Mouse (Mus musculus): ENCODE data around the gene Zfhx3.

Gene Zfhx3

DNA sequence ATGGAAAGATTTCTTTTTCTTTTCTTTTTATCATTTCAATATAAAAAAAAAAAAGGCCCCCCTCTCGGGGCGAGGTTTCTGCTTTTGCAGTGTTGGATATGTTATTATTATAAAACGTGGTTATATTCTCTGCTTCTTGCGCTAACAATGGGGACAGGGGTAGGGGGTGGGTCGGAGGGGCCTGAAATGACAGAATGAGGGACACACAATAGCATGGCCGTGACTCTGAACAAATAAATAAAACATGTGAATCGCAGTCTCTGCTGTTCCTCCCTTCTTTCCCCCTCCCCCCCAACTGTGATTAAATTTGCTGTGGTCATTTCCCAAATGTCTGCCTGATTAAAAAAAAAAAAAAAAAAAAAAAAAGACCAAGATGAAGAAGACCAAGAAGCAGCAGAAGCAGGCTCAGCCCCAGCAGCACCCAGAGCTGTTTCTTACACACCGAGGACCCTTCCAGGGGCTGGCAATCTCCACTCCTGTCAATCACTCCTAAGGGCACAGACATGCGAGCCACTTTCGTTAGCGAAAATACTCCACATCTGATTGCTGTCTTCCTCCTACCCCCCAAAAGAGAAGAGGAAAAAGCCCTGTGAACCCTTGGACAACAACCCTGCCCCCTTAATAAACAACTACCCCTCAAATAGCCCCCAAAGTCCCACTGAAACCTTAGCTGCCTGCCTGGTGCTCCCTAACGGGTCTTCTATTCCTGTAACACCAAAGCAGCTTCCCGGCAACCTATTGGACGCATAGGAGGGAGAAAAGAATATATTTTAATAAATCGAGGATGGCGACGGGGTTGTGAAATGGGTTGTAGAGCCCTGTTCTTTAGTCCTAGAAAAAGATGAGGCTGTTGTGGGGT is 302.4 kb downstream of the Zfhx3 start:
- DNase-seq, result no peak

DNA sequence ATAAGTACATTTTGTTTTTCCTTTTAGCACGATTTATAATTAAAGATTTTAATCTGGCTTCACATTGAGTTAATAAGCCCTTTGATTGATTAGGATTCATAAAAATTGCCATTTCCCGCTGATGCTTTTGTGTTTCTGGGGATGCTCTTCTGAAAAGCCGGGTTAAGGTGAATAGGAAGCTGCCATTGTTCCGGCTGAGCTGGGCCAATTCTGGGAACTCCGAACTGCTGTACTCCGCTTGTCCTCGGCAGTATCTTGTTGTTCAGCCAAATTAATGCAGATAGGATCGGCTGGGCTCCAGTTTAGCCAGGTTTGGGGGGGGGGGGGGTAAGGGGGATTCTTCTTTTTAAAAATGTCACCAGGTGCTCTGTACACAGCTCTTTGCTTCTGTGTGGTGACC is 303.1 kb downstream of the Zfhx3 start:
- DNase-seq, result no peak

DNA sequence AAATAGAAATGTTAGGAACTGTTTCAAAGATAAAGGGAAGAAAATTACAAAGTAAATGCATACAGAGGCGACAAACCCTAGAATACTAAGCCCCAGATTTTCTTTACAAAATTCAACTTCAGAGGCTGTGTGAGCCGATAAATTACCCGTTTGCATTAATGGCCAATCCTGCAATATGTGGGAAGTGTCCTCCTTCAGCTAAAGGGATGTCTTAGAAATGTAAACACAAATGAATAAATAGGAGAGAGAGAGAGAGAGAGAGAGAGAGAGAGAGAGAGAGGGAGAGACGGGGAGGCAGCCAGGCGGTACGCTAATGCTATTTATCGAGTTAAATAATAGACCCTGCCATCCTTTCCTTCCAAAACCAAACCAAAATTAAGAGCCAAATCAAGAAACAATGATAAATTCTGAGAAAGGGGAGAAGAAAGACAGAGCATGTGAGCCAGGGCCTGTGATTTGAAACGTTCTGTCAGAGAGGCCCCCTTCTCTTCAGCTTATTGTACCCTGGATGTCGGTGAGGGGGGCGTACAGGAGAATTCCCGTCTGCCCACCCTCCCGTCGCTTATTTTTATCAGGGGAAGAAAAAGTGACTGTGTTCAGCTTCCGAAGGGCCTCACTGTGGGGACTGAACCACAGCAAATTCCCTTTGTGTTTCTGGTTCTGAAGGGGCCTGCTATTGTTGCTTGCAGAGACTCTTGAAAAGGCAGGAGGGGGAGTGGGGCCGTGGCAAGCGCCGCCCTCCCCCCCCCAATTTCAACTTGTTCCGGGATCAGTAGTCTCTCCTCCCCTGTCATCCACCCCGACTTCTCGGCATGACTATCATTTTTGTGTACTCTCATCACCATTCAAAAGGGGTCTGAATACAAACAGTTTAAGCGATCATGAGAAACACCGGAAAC is 303.8 kb downstream of the Zfhx3 start:
- no peak for DNase-seq

DNA sequence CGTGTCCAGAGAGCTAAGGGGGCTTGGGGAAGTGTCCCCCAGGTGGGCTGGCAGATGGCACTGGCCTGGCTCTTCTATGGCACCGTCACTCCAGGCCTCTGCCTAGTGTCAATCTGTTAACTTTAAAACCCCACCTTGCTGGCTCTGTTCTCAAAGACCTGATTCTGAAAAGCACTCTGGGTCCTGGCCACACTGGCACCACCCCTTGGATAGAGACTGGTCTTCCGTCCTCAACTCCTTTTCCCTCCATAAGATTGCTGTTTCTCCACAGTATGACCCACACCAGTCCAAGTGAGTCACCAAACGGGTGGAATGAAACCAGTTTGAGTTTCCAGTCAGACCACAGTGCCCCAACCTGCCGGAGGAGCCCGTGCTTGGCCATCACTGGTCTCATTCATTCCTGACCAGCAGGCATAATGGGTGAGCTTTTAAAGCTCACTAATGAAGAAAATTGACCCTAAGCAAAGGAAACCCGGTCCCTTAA is 304.5 kb downstream of the Zfhx3 start:
- no peak for DNase-seq

DNA sequence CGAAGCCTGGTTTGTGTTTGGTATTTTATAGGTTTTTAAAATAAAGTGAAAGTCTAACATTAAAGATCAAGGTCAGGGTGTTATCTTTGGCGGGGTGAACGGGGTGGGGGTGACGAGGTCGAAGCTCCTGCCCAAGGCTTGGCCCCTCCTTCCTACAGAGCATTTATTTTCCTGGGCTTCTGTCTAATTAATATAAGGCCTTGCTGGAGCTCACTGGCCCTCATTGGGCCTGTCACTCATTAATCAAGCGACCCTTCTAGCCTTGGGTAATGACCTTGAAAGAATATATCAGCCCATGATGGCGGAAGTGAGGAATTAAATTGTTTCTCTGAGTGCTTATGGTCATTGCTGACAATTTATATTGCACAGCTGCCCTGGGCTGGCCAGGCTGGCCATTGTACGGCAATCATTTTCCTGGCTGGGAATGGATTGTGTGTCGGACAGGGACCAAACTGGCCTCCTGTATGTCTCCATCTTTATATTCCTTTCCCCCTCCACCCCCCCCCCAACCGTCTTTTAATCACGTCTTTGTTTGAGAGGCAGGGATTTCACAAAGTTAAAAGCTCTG is 322.2 kb downstream of the Zfhx3 start:
- DNase-seq, result no peak

DNA sequence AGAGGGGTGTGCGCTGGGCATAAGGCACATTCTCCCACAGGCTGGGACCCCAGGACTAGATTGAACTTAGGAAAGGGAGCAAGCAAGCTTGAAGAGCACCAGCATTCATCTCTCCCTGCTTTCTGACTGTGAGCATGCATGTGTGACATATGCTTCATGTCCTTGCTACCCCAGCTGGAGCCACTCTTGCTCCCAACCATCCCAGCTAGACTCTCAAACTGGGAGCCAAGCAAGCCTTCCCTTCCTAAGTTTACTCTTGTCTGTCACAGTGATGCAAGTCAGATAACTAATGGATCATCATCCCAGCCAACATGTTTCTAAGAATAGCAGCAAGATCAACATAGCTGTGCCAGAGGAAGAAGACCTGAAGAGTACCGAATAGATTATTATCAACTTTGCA is 335.5 kb downstream of the Zfhx3 start:
- no peak for DNase-seq

DNA sequence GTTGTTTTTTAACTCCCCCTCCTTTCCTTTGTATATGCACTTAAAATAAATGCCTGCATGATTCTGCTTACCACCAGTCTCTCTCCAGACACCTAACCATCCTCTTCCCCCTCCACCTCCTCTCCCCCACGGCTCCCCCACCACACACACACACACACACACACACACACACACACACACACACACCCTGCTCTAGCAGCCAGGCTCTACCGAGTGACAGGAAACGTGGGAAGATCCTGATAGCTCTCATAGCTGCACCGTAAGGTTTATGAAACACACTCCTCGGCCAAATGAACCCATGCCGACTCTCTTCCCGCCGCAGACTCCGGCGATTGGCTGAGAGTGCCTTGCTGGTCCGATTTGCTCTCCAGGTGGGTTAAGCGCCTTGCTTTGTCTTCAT is 339.5 kb downstream of the Zfhx3 start:
- no peak for DNase-seq

DNA sequence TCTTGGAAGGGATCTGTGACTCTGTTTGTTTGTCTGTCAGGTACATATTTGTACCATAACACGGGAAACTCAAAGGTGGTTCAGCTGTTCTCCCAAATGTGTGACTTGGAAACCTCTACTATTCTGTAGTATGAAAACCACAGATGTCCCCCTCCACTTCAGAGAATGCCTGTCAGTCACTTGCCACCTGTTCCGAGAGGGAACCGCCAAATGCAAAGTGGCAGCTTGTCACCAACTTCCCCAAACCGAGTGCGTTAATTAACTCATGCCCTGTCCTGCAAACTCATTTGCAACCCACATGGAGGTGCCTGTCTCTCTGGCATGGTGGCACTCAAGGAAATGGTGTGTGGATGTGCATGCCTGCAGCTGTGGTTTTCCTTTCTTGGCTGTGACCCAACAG is 343.7 kb downstream of the Zfhx3 start:
- no peak for DNase-seq

DNA sequence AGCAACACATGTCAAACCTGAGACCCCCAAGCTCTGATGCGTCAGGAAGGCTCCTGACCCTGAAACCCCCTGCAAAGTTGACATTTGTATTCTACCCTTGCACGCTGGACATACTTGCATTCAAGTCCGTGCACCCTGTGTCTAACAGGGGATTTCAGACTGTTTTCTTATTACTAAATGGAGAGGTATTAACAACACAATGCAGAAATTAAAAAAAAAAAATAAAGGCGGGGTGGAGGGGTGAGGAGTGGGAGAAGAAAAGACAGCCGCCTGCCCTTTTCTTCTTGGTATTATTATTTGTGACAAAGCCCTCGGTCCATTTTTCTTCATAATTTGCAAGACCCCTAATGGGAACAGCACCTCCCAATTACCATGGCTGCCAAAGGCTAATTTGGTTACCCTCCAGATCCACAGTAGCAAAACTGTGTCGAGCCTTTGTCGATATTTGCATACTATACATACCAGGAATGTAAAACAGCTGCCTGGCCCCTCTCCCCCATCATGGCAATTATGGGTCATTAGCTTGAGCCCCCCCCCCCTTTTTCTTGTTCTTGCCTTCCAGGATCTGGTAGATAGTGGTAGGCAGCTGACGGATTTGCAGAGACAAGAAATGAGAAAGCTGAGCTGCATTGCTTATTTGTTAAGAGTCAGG is 358.6 kb downstream of the Zfhx3 start:
- no peak for DNase-seq

DNA sequence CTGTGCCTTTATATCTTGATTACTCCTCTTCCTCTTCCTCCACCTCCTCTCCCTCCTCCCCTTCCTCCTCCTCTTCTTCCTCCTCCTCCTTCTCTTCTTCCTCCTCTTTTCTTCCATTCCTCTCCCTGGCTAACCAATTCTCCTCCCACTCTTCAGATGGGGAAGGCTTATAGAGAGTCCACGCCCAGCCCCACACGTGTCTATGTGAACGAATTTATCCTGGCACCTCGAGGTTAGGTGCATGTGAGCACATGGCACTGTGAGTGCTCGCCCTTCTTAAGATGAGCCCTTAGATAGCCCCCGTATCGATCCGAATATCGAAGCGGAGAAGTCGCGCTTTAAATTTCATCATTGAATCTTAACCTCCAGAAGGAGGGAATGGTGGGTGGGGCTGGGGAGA is 359.2 kb downstream of the Zfhx3 start:
- DNase-seq, result no peak

DNA sequence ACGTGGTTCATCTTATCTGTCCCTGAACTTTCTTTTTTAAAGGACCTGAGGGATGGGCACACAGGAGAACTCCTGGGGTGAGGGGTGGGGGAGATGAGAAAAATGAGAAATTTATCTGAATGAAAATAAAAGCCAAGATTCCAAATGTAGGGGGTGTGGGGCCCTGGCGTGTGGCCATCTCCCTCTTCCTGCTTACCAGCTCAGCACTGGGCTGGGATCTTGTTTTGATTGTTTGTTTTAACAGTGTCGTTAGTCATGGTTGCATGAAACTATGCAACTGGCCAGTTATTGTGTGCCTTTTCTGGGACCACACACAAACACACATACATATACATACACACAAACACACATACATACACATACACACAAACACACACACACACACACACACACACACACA is 362.9 kb downstream of the Zfhx3 start:
- DNase-seq, result no peak

DNA sequence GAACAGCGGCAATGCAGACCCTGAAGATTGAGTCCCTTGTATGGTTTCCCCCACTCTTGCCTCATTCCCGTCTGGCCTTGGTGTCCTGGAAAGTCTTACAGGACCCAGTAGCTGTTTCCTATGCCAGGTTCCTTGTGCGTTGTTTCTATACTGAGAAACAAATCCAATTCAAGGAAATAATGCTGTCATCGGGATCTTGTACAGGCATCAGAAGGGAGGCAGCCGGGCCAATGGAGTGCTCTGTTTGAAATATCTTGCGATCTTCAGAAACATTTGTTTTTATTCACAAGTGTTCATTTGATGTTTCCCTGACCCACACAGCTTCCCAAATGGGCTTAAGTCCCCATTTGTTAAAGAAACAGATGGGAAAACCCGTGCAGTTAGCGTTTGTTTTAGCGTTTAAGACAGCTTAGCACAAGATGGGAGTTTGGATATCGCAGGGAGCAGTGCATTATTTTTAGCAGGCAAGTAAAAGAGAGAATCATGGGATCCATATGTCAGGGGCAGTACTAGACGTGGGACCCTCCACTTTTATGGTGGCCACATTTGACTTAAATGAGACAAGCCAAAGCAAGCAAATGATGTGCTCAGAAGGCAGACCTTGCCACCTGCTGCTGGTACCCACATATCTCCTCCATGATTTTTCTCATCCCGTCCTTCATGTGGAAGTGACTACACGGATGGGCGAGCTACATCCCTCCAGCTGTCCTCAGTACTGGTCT is 367.2 kb downstream of the Zfhx3 start:
- DNase-seq, result no peak

DNA sequence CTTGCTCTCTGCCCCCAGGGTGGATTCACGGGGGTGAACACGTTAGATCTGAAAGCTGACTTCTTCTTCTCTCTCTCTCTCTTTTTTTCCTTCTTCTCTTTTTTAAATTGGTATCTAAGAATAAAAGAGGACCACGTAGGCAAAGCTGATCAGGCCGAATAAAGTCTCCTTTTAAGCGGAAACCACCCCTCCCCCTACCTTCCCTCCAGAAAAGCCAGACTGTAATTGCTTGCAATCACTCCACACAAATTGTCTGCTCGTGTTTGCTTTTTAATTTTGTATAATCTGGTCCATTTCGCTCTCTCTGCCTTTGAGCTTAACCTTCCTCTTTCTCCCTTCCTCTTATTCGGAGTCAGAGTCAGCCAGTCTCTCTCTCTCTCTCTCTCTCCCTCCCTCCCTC is 372.6 kb downstream of the Zfhx3 start:
- no peak for DNase-seq

DNA sequence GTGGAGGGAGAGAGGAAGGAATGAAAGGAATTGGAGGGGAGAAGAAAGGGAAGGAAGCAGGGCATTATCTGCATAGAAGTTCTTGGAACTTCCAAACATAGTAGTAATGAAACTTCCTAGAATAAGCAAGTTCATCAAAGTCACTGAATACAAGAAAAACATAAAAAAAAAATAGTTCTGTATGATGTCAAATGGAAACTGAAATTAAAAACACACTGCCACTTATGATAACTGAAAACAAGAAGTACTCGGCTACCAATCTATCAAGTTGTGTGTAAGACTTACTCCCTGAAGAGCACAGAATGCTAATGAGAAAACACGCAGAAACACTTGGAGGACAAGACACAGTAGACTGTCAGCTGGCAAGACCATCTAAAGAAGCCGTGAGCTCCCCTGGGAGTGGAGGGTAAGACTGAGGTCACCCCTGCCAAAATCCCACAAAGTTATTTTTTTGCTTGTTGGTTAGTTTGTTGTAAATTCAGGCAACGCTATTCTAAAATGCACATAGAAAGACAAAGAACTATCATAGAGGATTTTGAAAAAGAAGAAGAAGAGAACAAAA is 375.2 kb downstream of the Zfhx3 start:
- DNase-seq, result no peak

DNA sequence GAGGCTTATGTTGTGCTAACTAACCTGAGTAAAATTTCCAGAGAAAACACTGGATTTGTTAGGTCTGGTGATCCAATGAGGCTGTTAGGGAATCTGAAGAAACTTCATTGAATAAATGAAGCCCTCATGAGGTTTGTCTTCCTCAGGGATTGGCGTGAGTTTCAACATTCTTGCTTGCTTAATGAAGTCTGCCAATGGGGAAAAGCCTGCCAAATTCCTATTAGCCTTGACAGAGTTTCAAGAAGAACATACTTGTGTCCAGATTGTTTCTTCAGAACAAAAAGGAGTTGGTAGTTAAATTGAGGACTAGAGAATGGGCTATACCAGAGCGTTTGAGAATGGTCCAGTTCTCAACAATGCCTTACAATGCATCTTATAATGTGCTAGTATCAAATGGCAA is 385.3 kb downstream of the Zfhx3 start:
- DNase-seq, result no peak

DNA sequence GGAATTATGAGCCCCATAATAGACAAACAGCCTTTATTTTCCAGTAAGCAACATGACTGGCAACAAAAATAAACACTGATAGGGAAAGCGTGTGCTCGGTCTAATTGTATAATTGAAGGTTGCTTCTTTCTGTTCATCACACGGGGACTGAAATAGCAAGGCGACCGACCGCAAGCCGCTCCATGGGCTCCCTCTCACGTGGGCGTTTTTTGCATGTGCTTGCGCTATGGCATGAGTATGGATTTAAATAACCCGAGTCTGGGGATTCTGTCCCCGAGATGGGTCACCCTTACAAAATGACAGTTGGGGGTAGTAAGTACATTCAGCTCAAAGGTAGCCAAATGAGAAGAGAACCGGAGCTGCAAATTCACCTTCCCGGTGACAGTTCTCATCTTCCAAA is 405.9 kb downstream of the Zfhx3 start:
- no peak for DNase-seq

DNA sequence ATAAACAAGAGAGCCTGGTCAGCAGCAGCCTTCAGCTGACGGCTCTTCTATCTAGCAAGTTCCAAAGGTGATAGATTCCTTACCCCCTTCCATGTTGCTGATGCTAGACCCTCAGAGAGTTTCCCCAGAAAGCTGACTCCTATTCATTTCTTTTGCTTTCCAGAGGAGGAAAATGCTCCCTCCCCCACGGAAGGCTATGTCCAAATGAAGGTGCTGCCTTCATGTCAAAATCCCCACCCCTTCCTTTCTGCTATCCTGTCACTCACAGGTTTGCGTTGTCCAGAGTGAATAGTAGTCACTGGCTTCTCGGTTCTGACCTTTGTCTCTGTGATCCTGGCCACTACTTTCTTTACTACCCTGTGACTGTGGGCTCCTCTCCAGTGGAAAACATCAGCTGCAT is 406.3 kb downstream of the Zfhx3 start:
- DNase-seq, result no peak

DNA sequence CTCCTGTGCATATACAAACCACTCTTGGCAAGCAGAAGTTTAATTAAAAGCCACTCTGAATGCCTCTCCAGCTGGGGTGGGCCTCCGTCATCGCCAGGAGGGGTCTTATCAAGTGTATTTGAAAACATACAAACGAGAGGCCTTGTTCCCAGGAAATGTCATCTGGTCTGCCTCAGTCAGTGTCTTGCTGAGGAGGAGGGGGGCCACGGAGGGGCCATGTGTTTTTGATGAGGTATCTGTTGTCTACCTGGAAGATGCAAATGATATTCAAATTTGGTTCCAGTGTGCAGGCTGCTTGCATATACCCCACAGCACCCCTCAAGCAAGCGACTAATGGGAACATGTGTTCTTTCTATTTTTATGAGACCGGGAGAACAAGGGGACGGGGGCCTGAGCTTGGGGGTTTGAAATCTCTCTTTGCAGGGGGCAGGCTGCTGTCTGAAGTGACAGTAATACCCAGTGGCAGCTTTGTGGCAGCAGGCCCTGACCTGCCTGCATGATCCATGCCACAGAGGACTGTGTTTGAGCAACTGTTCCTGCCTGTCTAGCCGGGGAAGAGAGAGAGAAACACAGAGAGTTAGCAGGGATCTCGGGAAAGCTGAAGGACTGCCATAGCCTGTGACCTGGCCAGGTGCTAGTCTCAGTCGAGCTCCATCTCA is 412.8 kb downstream of the Zfhx3 start:
- no peak for DNase-seq

DNA sequence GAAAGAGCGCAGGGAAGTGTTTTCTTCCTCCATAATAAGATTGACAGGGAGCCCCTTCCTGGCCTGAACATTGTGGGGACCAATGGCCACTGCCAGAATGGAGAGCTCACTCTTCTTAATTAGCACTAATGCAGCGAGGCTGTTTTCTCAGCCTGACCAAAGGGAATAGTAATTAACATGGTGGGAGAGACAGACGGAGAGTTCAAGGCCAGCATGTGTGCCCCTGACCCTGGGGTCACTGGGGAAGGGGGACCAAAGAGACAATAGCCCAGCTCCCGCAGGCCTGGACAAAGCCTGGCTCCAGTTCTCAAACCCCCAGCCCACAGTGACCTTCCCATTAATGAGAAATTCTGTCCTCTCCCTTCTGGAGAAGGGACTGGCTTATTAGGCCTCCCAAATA is 419.0 kb downstream of the Zfhx3 start:
- no peak for DNase-seq

DNA sequence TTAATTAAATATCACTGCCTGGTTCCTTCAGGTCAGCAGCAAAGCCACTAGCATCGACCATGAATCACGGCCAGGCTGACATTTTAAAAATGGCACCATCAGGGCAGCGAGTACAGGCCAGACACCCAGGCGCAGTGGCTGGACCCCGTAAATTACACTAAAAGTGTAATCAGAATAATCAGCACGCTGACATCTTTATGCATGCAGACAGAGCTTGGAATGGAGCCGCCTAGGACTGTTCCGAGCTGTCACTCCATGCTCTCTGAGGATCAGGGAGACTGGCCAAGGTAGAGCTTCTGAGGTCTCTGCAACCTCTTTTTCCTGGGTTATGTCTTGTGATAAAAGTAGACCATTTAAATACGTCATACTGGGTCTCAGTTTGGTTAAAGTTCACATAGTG is 420.0 kb downstream of the Zfhx3 start:
- no peak for DNase-seq

DNA sequence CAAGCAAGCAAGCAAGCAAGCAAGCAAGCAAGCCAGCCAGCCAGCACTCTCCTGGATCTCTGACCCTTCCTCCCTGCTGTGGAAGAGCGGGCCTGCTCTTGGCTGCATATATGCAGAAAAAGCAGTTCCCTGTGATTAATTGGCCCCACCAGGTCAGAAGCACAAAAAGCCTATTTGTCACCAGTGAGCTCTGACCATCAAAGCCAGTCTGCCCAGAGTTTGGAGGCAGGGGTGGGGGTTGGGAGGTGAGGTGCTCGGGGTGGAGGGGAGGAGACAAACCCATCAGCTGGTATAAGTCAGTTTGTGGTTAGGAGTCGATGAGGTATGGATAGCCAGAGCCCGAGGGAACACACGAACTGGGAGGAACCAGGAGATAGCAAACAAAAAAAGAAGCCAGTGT is 421.0 kb downstream of the Zfhx3 start:
- DNase-seq, result no peak

DNA sequence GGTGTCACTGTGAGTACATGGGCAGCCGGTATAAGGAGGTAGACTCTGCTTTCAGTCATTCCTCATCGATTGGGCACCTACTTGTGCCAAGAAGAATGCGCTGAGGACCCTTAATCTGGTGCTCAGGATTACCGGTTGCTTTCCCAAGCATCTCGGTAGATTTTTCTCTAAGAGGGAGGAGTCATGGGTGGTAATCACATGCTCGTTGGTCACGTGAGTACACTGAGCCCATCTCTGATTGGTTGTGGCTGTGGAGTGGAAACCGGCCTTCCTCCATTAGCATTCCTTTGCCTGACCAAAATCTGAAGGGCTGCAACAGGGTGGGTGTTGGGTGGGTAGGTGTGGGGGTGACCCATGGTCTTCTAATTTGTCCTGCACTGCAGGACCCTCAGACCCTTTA is 421.4 kb downstream of the Zfhx3 start:
- DNase-seq, result no peak

Data from kidney, postnatal 25 days (tissue).